Comparison of ENCODE assay signal across 9 mouse cellular contexts in the genomic region with DNA sequence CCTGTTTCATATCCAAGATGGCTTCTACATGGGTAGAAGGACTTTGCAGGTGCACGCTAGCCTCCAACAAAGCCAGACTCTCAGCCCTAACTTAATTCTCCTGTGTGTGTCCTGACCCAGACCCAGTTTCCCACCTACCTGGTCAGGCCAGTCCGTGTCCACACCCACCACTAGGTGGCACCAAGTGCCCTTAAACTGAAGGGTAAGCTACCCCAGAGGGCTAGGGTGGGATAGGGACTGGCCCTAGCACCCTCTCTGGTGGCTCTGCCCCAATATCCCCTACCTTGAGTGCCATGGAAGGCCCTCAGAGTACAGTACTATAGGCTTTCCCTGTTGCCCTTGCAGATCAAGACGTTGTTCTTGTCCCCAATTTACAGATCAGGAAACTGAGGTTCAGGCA.
DNase-seq lines count a peak whose midpoint lies in the region; ATAC-seq lines count a peak whose summit lies in the region.
"Had no signal": no experiment of that assay in that cellular context is flagged by ENCODE, and none has a peak within 500 bp of the region (broad histone marks: within the 10 kb centered on the region; RNA-seq: fewer than 3 reads in every experiment).

No protein-coding gene starts in this region.

- no peak overlapping the region for H3K4me3 ChIP-seq in intestine, embryonic 16.5 days (ENCODE audit: low read length)
- H3K4me3 ChIP-seq: hindbrain, embryonic 15.5 days had no signal

- peaks cover 5% of the 10 kb centered on the region for H3K4me1 ChIP-seq in intestine, embryonic 16.5 days (ENCODE audit: control insufficient read depth, insufficient read depth, low read length)
- H3K4me1 ChIP-seq: hindbrain, embryonic 15.5 days had no signal

- DNase-seq in cerebellum, postnatal 10 days: peak; percentile 69
- DNase-seq in ovary, postnatal 36 days (ENCODE audit: low spot score): peak; percentile 41
- no peak for DNase-seq in ovary, postnatal 14 days (ENCODE audit: low spot score)
- DNase-seq in embryo, embryonic 10.5 days (ENCODE audit: low spot score): peak; percentile 73
- DNase-seq in lung, postnatal 10 days: peak; percentile 68
- peak; percentile 26 to 31 for DNase-seq in spleen, postnatal 36 days (ENCODE audit: low spot score in 2 of 2)

- H3K4me2 ChIP-seq in intestine, embryonic 16.5 days (ENCODE audit: low read depth, low read length): no peak overlapping the region
- H3K4me2 ChIP-seq: hindbrain, embryonic 15.5 days had no signal

- no peaks in the 10 kb centered on the region for H3K36me3 ChIP-seq in intestine, embryonic 16.5 days (ENCODE audit: control insufficient read depth, insufficient read depth, low read length)
- H3K36me3 ChIP-seq: hindbrain, embryonic 15.5 days had no signal

- H3K9me3 ChIP-seq in intestine, embryonic 16.5 days (ENCODE audit: control insufficient read depth, low read length): no peaks in the 10 kb centered on the region
- H3K9me3 ChIP-seq: hindbrain, embryonic 15.5 days had no signal

- peaks cover 9% of the 10 kb centered on the region; the same call in 1 of the 2 replicates for H3K27me3 ChIP-seq in intestine, embryonic 16.5 days (replicated peaks; ENCODE audit: control insufficient read depth, insufficient read depth, low read length)
- H3K27me3 ChIP-seq: hindbrain, embryonic 15.5 days had no signal

- no peak overlapping the region for H3K9ac ChIP-seq in intestine, embryonic 16.5 days (ENCODE audit: low read depth, low read length)
- H3K9ac ChIP-seq: hindbrain, embryonic 15.5 days had no signal

- no peak overlapping the region for H3K27ac ChIP-seq in intestine, embryonic 16.5 days (ENCODE audit: low read length)
- H3K27ac ChIP-seq: hindbrain, embryonic 15.5 days had no signal

- 45% methylated on average over 3 of the region's 3 CpGs for WGBS in intestine, embryonic 16.5 days

- no peak for ATAC-seq in cerebellum, adult (ENCODE audit: insufficient number of reproducible peaks, low FRiP score, low TSS enrichment)
- peak; percentile 47 for ATAC-seq in intestine, embryonic 16.5 days
